Mouse (Mus musculus) liver, embryonic 14.5 days (tissue): Measurements from ENCODE around the gene Dlgap4. TPM values are rescaled to one million over a fixed set of nuclear protein-coding genes. Genes with fewer than 3 reads are reported as not detected.
"Not testable (repeated sequence)": the region's sequence is repeated elsewhere in the genome, so short reads cannot be mapped to it uniquely, and the experiment has no call there.

Experiments
- ATAC-seq: fragments of 200-750 bp; cut with Nextera tagmentation; 2 replicates; pipeline ENCODE4 v1.8.0; 2017; ENCODE audit warnings: moderate number of reproducible peaks, mild to moderate bottlenecking, moderate library complexity; ENCODE audit not compliant: insufficient read depth
- DNase-seq, 3 experiments: peaks; one replicate each; pipeline ENCODE4 v3.0.0-alpha.2; 2012 to 2013; ENCODE audit warnings: low read depth in 3 of 3, low spot score in 3 of 3
- H3K27ac ChIP-seq: fragments of 300-500 bp; sonication (generic); 2 replicates; pipeline ENCODE4 v1.5.1; 2014; ENCODE audit warnings: moderate library complexity, mild to moderate bottlenecking, control low read depth, inconsistent platforms
- H3K27me3 ChIP-seq: fragments of 300-500 bp; sonication (generic); 2 replicates; pipeline ENCODE4 v1.6.1; 2014; ENCODE audit warnings: mild to moderate bottlenecking, low read length, moderate library complexity; ENCODE audit not compliant: control insufficient read depth, insufficient read depth
- H3K36me3 ChIP-seq: fragments of 300-500 bp; sonication (generic); replicated peaks from 2 replicates; pipeline ENCODE4 v1.6.1; 2014; ENCODE audit warnings: low read depth; ENCODE audit not compliant: control insufficient read depth, insufficient read depth
- H3K4me1 ChIP-seq, 2 experiments: fragments of 200-500 bp in 1 of 2; fragments of 300-500 bp in 1 of 2; sonication (generic) in 1 of 2; replicated peaks; 2 replicates each; pipeline ENCODE4 v1.6.1; 2012 to 2014; ENCODE audit warnings: antibody characterized with exemption in 1 of 2, inconsistent platforms in 1 of 2, low read length in 1 of 2; ENCODE audit not compliant: control insufficient read depth in 2 of 2, insufficient read depth in 2 of 2
- H3K4me2 ChIP-seq: fragments of 300-500 bp; sonication (generic); 2 replicates; pipeline ENCODE4 v1.6.1; 2014; ENCODE audit warnings: low read depth, mild to moderate bottlenecking, control low read depth, moderate library complexity
- H3K4me3 ChIP-seq, 2 experiments: fragments of 200-500 bp in 1 of 2; fragments of 300-500 bp in 1 of 2; sonication (generic) in 1 of 2; 2 replicates each; pipeline ENCODE4 v1.5.1; 2012 to 2014; ENCODE audit warnings: low read depth in 2 of 2, low read length in 2 of 2, mild to moderate bottlenecking in 2 of 2, control low read depth in 1 of 2, inconsistent platforms in 1 of 2, moderate library complexity in 1 of 2; ENCODE audit not compliant: insufficient read depth in 1 of 2
- H3K9ac ChIP-seq: fragments of 300-500 bp; sonication (generic); replicated peaks from 2 replicates; pipeline ENCODE4 v1.6.1; 2014; ENCODE audit warnings: mild to moderate bottlenecking, control low read depth, moderate library complexity
- H3K9me3 ChIP-seq: fragments of 300-500 bp; sonication (generic); 2 replicates; pipeline ENCODE4 v1.6.1; 2016; ENCODE audit warnings: low read length, mixed read lengths; ENCODE audit not compliant: control insufficient read depth
- CTCF ChIP-seq: IDR thresholded peaks from 2 replicates; pipeline ENCODE4 v1.5.1; 2016; ENCODE audit warnings: antibody characterized with exemption, low read depth, control low read depth
- EP300 ChIP-seq: IDR thresholded peaks from 2 replicates; pipeline ENCODE4 v1.6.1; 2016; ENCODE audit warnings: antibody characterized with exemption, low read depth
- WGBS: fragments of 180-500 bp; shearing (Covaris S2); extraction: QIAGEN DNeasy Blood & Tissue Kit; methylation state at CpG from one replicate; pipeline ENCODE4 v1.1.7; 2014; ENCODE audit not compliant: insufficient replicate concordance; 5-methylcytosine and 5-hydroxymethylcytosine counted together
- polyA plus RNA-seq, 2 experiments: library from polyadenylated mRNA; depleted of rRNA in 1 of 2; stranded (reverse) in 1 of 2; unstranded in 1 of 2; fragments of >200 nt; fragmentation: Nextera tagmentation in 1 of 2; extraction: Ambion mirVana in 1 of 2; gene quantifications; 2 replicates each; pipeline versions ENCODE4 v1.2.1 to v1.2.3; 2012 to 2014

Dlgap4 gene
- polyA plus RNA-seq, 2 experiments: 6.6 to 9.7 TPM

DNA sequence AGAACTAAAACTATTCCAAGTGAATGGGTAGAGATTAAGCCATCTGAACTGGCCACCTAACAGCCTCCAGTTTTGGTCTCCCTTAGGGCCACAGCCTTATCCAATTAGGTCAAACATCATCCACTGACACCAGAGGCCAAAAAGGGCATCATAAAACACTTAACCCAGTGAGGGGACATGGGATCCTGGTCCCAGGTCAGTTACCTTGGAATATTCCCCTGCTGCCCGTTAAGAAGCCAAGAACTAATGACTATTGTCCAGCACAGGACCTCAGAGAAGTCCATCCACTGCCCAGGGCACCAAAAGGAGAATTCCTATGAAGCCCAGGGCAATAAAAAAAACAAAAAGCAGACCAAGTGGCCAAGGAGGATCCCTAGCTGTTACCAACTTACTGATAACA, 175.3 kb downstream of the Dlgap4 start:
- TF ChIP-seq CTCF (no peak), EP300 (no peak)
- no peak overlapping the region for H3K9ac ChIP-seq

DNA sequence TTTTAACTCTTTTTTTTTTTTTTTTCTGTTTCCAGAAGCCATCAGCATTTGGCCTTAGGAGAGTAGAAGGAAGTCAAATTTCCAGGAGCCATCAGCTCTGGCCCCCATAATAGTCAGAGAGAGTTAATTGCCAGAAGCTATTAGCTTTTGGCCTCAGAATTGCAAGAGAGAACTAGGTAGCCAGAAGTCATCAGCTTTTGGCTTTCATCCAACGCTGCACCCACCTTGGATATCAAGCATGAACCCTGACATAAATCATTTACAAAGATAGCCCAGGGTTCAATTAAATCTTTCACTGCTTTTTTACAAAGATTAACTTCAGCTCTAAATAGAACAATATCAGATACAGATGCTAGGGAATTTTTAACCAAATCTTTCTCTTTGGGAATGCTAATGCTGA, 185.0 kb downstream of the Dlgap4 start:
- Histone ChIP-seq H3K4me1 (peaks cover 2 to 3% of the 10 kb centered on the region in 2 experiments; a peak in 2 of 4 replicates), H3K4me3 (no peak overlapping the region), H3K27me3 (no peaks in the 10 kb centered on the region), H3K27ac (no peak overlapping the region), H3K9me3 (no peaks in the 10 kb centered on the region; the same call in 1 of the 2 replicates), H3K4me2 (no peak overlapping the region), H3K36me3 (no peaks in the 10 kb centered on the region), H3K9ac (no peak overlapping the region)
- DNase-seq (no peak), ATAC-seq (no peak)
- 70% methylated on average over 1 of the region's 1 CpGs for WGBS
- TF ChIP-seq EP300 (no peak), CTCF (no peak)

More for the DNA sequence above, 175.3 kb downstream of the Dlgap4 start:
- H3K4me2 ChIP-seq: no peak overlapping the region
- no peaks in the 10 kb centered on the region for H3K36me3 ChIP-seq
- 61% methylated on average over 1 of the region's 1 CpGs for WGBS
- peaks cover 2 to 13% of the 10 kb centered on the region in 2 experiments for H3K4me1 ChIP-seq
- H3K27ac ChIP-seq: no peak overlapping the region
- no peaks in the 10 kb centered on the region for H3K9me3 ChIP-seq
- DNase-seq (no peak), ATAC-seq (no peak)
- H3K4me3 ChIP-seq: no peak overlapping the region
- no peaks in the 10 kb centered on the region for H3K27me3 ChIP-seq

DNA sequence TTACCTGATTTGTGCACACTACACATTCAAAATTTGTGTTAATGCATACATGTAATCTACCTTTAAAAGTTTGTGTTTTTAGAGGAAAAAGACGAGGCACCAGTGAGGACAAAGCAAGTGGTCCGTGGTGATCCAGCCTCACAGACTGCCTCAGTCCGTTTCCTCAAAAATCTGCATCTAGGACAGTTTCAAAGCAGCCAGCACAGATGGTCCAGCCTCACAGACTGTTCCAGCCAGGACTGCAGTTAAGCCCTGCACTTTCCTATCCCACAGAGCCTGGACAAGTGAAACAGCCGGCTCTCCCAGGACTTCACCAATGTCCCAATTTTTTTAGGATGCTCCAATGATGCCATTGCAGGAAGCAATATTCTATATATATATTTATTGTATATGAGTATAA, 187.5 kb downstream of the Dlgap4 start:
- Histone ChIP-seq H3K36me3 (no peaks in the 10 kb centered on the region), H3K9me3 (no peaks in the 10 kb centered on the region; the same call in 1 of the 2 replicates), H3K27me3 (no peaks in the 10 kb centered on the region), H3K4me3 (no peak overlapping the region), H3K4me2 (no peak overlapping the region), H3K9ac (no peak overlapping the region), H3K27ac (no peak overlapping the region), H3K4me1 (peaks cover 3 to 5% of the 10 kb centered on the region in 2 experiments; a peak in 3 of 4 replicates)
- WGBS: 59% methylated on average over 4 of the region's 4 CpGs
- ATAC-seq: no peak
- no peak for TF ChIP-seq CTCF
- TF ChIP-seq EP300: no peak
- no peak for DNase-seq

DNA sequence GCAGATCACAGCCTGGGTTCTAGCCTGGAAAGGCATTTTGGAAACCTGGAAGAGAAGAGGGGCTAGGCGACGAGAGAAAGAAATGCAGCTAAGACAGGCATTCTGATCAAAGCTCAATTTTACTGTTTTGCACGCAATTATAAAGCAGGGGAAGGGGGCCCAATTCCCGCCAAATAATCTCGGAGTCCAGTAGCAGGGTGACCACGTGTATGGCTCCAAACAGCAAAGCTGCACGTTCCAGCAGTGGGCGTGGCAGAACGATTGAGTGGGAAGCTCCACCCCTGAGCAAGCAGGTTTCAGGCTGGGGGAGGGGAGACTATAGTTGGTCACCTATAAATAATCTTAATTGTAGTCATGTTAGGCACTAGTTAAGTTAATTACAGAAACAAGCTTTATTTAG, 188.6 kb downstream of the Dlgap4 start:
- not testable (repeated sequence) for H3K4me1 ChIP-seq, H3K9ac ChIP-seq, H3K27ac ChIP-seq, H3K4me3 ChIP-seq, H3K9me3 ChIP-seq, H3K4me2 ChIP-seq, H3K27me3 ChIP-seq, DNase-seq, ATAC-seq, H3K36me3 ChIP-seq
- 20% methylated on average over 9 of the region's 9 CpGs for WGBS

DNA sequence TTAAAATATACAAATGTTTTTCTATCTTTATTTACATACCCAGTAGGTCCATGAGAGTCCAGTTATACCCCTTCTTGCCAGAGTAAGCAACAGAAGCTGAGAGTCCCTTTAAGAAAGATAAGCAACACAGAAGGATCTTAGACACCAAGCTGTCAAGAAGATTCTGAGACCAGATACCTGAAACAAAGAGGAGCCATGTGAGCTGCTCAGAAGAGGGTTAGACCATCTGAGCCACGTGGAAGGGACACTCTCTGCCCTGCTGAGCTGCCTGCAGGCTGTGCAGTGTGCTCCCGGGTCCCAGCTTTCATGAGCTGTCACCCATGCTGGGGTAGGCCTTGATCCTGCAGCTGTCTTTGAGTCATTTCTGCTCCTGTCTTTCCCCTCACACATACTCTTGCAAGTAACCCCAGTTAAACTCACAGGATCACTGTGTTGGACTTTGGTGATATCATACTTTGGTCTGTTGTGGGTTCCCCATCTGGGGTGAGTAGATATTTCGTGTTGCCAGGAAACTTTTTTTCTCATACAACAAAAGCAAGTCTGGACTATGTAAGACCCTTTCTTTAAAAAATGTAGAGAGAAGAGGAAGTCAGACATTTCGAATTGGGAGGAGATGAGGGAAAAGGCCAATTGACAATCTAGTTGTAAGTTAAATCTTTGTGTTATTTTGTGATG, 190.3 kb downstream of the Dlgap4 start:
- WGBS: 31% methylated on average over 4 of the region's 4 CpGs
- Histone ChIP-seq H3K9ac (no peak overlapping the region), H3K36me3 (no peaks in the 10 kb centered on the region), H3K4me1 (peaks cover 3 to 5% of the 10 kb centered on the region in 2 experiments; a peak in 3 of 4 replicates), H3K27me3 (no peaks in the 10 kb centered on the region), H3K9me3 (no peaks in the 10 kb centered on the region), H3K27ac (no peak overlapping the region), H3K4me2 (no peak overlapping the region), H3K4me3 (no peak overlapping the region)
- no peak for DNase-seq
- no peak for ATAC-seq
- no peak for TF ChIP-seq EP300
- TF ChIP-seq CTCF: no peak
